Mouse (Mus musculus) cerebellum, adult 2 months (tissue): ENCODE measurements around the gene Pcmt1.

Experiments used
- CTCF ChIP-seq: fragments of 200-500 bp; IDR thresholded peaks from 2 replicates; pipeline ENCODE4 v1.5.1; 2011; ENCODE audit warnings: low read depth, mild to moderate bottlenecking, control low read depth, low read length, moderate library complexity, borderline replicate concordance; ENCODE audit not compliant: insufficient read depth
- POLR2A ChIP-seq: fragments of 200-500 bp; IDR thresholded peaks from 2 replicates; pipeline ENCODE4 v1.6.1; 2011; ENCODE audit warnings: low read length, control low read depth, borderline replicate concordance; ENCODE audit not compliant: insufficient read depth

DNA sequence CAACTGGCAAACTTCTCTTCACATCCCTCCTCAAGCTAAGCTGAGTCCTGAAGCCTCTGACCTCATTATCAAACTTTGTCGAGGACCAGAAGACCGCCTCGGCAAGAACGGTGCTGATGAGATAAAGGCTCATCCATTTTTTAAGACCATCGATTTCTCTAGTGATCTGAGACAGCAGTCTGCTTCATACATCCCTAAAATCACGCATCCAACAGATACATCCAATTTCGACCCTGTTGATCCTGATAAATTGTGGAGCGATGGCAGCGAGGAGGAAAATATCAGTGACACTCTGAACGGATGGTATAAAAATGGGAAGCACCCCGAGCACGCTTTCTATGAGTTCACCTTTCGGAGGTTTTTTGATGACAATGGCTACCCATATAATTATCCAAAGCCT is 31.6 kb upstream of the Pcmt1 start:
- TF ChIP-seq CTCF (no peak), POLR2A (no peak)
